Mouse (Mus musculus) CH12.LX (cell line): ENCODE results near the gene Gch1.

Experiments
- CHD1 ChIP-seq: IDR thresholded peaks from 2 replicates; pipeline ENCODE4 v1.6.1; 2012; ENCODE audit warnings: low read depth, low read length, improper control_type of control experiment, inconsistent platforms
- CTCF ChIP-seq, 2 experiments: IDR thresholded peaks in 1 of 2; conservative IDR thresholded peaks in 1 of 2; 2 replicates each; pipeline ENCODE4 v1.5.1; 2011 to 2012; ENCODE audit warnings: low read depth in 2 of 2, low read length in 2 of 2, improper control_type of control experiment in 1 of 2, inconsistent platforms in 1 of 2, mild to moderate bottlenecking in 1 of 2, moderate library complexity in 1 of 2
- E2F4 ChIP-seq: IDR thresholded peaks from 2 replicates; pipeline ENCODE4 v1.6.1; 2011; ENCODE audit warnings: low read depth, low read length, improper control_type of control experiment; ENCODE audit not compliant: insufficient replicate concordance
- EP300 ChIP-seq: IDR thresholded peaks from 2 replicates; pipeline ENCODE4 v1.6.1; 2011; ENCODE audit warnings: low read length, improper control_type of control experiment
- MEF2A ChIP-seq: IDR thresholded peaks from 2 replicates; pipeline ENCODE4 v1.6.1; 2014; ENCODE audit warnings: low read depth, mild to moderate bottlenecking, inconsistent platforms, low read length, improper control_type of control experiment, borderline replicate concordance
- UBTF ChIP-seq: IDR thresholded peaks from 2 replicates; pipeline ENCODE4 v1.6.1; 2012; ENCODE audit warnings: low read depth, mild to moderate bottlenecking, inconsistent platforms, low read length, improper control_type of control experiment, moderate library complexity
- ZKSCAN1 ChIP-seq: IDR thresholded peaks from 2 replicates; pipeline ENCODE4 v1.6.1; 2012; ENCODE audit warnings: low read depth, inconsistent platforms, low read length, improper control_type of control experiment, borderline replicate concordance

DNA sequence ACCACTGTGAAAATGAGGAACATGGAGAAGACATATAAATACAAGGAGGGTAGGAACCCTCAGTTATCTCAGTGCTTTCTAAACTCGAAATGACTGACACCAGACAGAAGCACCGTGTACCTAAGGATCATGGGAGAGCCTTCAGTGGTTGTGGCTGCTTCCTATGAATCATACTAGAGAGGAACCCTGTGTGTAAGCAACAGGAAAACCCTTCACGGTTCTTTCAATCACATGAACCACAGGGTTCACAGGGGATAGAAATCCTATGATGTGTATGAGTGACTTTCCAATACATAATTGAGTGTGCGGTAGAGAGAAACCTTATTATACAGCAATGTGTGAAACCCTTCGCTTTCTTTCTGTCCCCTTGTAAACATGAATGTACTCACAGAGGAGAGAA lies 24.1 kb downstream of the Gch1 start:
- no peak for TF ChIP-seq CTCF (conservative IDR thresholded peaks at IDR 0.05 in 1 of 2, IDR thresholded peaks at IDR 0.05 in 1 of 2; ENCODE audit: low read depth in 2 of 2, low read length in 2 of 2)
- no peak for TF ChIP-seq UBTF
- no peak for TF ChIP-seq E2F4
- TF ChIP-seq EP300 = no peak
- TF ChIP-seq CHD1 = no peak
- no peak for TF ChIP-seq ZKSCAN1
- no peak for TF ChIP-seq MEF2A
